Mouse (Mus musculus): ENCODE results near the gene Pmm2.

DNA sequence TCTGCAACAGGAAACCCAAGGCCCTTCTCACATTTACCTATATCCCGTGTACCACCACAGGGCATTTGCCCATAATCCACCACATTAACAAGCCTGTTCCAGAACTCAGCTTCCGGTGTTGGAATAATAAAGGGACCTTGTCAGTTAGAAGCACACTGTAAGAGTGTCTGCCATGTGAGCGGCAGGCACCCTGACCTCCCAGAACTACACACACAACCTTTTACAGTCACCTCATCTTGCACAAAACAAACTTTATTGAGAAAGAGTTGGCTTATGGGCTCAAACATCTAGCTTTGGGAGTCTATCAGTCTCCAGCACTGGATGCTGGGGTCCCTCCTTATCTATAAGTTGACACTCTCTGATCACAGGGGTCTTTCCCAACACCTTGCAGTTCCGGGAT lies 20.9 kb downstream of the Pmm2 start:
- TF ChIP-seq CTCF (IDR thresholded peaks at IDR 0.05; ENCODE audit: control insufficient read depth, insufficient read depth, insufficient read length) = no peak
- no peak for TF ChIP-seq MAX (IDR thresholded peaks at IDR 0.05)

Measured in C2C12 (cell line).